Mouse (Mus musculus) telencephalon, adult 2 months (tissue): Measurements from ENCODE around the gene Zfp385a.
A peak's percentile ranks its signal among the peaks of the same experiment; 100 is the strongest.

Experiments
- DNase-seq: peaks from one replicate; pipeline ENCODE4 v3.0.0-alpha.2; 2011; ENCODE audit warnings: low read depth, low spot score

Zfp385a gene

GRCm38 (mm10) chr15:103363809-103364208 is 23.9 kb upstream of the Zfp385a start:
- no peak for DNase-seq

DNA sequence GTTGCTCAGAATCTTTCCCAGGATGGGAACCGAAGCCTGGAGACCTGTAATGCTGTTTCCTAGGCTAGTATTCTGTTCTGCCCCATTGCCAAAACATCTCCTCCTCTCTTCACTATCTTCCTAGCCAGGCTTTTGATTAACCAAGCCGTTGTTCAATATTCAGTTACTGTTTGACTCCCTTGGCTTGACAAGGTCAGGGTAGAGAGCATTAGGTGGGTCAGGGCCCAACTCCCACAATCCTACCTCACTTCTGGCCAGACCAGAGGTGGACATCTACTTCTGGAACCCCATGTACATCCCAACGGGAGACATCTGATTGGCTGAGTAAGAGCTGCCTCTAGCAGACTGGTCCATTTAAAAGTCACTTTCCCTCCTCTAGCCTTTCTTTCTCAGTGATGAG is 23.1 kb upstream of the Zfp385a start:
- DNase-seq, result no peak

DNA sequence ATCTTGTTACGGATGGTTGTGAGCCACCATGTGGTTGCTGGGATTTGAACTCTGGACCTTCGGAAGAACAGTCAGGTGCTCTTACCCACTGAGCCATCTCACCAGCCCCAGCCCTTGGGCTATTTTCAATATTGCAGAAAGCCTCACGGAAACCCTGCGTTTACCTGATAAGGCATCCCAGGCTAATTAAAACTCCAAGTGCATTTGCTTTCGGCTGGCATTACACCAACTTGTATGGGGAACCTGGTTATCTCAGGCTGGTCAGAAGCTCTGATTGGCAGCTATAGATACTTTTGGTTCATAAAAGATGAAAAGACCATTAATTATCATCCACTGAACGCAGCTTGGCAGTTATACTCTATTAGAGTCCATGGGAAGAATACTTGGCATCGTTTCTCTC is 22.4 kb upstream of the Zfp385a start:
- no peak for DNase-seq

- no peak for DNase-seq
Measured at GRCm38 (mm10) chr15:103361269-103361668, 21.4 kb upstream of the Zfp385a start.

DNA sequence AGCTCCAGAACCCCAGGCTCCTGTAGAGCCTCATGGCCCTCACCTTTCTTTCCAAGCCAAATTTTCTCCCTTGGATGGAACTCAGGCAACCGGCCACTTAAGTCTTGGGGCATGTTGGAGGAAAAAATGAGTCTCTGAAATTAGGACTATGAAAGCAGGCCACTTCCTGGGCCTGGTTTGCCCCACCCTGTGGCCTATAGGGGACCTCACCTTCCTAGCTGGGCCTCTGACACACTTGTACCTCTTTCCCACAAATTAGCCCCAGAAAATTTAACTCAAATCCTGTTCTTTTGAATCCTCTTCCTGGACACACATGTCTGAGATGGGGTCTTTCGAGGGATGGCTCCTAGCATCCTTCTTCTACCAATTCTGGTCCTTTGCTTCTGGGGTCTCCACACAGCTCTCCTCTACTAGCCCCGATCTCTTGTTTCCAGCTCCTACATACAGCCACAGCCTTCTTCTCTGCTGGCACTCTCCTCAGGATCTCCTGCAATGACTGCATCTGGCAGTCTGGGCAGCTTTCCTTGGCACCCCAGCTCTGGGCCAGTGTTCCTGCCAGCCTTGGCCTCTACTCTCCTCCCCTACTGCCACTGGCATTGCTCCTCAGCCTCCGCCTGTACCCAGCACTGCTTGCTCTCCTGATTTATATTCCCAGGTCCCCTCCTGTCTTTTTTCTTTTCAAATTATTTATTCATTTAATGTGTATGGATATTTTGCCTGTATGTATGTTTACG is 20.1 kb upstream of the Zfp385a start:
- DNase-seq, result no peak

DNA sequence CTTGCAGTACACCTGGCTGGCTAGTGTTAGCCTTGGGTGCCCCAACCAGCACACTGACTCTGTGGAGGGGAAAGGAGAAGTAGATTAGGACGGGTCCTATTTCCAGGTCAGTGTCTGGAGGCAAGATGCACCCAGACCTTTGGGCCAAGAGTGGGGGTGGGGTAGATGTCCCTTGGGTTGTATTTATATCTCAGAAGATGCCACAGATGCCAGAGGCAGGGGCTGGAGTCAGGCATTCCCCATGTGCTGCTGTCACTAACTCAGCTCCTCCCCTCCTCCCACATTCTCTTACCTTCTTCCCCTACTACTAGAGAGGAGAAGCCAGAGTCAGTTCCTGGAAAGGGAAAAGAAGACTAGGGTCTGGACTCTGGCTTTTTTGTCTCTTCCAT is 19.2 kb upstream of the Zfp385a start:
- no peak for DNase-seq

GRCm38 (mm10) chr15:103358278-103359121 is 18.6 kb upstream of the Zfp385a start:
- no peak for DNase-seq

- no peak for DNase-seq
Measured at GRCm38 (mm10) chr15:103357817-103358216, 17.9 kb upstream of the Zfp385a start.

DNA sequence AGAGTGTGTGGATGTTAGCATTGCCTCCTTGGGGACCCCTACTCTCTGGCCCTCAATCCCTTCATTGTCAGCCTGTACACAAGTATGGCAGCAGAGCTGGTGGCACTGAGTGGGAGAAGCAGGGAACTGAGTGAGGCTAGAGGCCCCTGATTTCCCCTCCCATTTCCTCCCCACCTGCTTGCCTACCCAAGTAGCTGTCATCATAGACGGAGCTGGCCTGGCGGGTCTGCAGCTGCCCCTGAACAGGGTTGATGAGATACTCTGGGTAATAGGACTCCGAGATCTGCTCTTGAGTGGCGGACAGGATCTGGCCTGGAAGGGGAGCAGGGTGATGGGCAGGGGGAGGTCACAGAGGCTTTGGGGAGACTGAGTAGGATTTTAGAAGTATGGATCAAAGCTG is 16.2 kb upstream of the Zfp385a start:
- no peak for DNase-seq

DNA sequence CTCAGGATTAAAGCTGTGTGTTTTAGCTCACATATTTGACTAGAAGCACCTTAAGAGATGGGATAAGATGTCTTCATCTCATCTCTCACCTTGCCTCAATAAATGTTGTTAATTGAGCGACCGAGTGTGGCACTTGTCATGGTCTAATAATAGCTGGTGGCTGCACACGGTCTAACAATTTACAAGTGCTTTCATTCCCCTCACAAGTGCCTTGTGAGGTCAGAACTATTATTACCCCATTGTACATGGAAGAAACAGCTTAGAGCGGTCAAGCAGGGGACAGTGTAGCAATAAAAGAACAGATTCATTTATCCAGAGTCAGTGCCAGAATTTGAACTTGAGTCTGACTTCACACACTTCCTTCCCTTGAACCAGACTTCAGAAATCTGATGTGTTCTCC is 15.5 kb upstream of the Zfp385a start:
- no peak for DNase-seq

- DNase-seq, result no peak
Measured at GRCm38 (mm10) chr15:103354690-103355089, 14.8 kb upstream of the Zfp385a start.

DNA sequence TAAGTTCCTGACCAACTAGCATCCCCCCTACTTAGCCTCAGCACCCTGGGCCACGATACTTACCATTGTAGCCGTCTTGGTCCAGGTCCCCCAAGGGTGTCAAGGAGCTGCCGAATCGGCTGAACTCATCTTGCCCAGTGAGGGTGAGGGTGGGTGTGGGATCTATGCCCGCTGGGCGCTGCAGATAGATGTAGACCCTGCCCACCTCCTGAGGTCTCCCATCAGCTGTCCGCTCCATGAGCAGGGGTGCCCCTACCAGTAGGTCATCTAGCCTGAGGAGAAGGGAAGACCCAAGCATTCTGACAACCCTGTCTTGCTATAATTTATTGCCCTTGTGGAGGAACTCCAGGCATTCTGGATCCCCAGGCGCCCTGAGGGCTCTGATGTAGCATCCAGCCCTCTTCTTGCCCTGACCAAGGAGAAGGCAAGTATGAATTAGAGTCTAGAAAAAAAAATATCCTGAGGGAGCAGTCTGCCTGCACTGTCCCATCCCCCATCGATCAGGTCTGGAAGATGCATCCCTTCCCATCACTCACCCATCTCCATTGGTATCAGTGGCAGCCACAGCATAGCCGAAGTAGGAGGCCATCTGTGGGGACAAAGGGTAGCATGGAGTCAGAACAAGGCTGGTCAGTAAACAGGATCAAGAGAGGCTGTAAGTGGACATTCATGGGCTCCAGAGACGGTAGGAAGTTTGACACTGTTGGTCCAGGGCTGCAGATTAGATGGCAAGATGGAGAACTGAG is 13.8 kb upstream of the Zfp385a start:
- no peak for DNase-seq

GRCm38 (mm10) chr15:103352856-103353255 is 13.0 kb upstream of the Zfp385a start:
- DNase-seq, result no peak

GRCm38 (mm10) chr15:103347275-103347684 is 7.4 kb upstream of the Zfp385a start:
- peak; percentile 51 for DNase-seq

- no peak for DNase-seq
Measured at GRCm38 (mm10) chr15:103345789-103346188, 5.9 kb upstream of the Zfp385a start.

DNA sequence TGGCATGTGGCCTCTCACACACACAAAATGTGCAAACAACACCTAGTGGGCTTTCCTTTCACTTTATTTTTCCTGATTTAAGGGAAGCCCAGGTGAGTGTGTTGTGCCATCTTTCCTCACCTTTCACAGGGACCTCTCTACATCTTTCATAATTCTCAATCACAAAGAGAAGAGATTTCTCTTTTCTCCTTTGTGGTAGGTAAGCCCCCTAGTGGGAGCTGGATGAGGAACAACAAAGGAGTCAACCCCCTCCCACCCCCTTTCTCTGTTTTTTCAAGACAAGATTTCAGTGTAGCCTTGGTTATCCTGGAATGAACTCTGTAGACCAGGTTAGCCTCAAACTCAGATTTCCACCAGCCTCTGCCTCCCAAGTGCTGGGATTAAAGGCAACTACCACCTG is 3.7 kb upstream of the Zfp385a start:
- no peak for DNase-seq

DNA sequence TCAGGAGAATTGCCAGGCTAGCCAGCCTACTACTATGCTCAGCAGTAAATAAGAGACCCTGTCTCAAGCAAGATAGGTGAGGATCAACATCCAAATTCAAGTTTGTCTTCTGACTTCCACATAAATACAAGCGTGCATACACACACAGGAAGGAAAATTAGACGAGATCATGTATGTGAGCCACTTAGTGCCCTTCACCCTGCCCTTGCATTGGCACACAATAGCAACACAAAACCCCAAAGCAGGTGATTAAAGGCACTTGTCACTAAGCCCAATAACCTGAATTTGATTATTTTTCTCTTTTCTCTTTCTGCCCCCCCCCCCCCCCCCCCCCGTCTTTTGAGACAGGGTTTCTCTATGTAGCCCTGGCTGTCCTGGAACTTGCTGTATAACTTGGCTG is 3.1 kb upstream of the Zfp385a start:
- no peak for DNase-seq

- peak; percentile 83 for DNase-seq
Measured at GRCm38 (mm10) chr15:103342415-103342814, 2.5 kb upstream of the Zfp385a start.

DNA sequence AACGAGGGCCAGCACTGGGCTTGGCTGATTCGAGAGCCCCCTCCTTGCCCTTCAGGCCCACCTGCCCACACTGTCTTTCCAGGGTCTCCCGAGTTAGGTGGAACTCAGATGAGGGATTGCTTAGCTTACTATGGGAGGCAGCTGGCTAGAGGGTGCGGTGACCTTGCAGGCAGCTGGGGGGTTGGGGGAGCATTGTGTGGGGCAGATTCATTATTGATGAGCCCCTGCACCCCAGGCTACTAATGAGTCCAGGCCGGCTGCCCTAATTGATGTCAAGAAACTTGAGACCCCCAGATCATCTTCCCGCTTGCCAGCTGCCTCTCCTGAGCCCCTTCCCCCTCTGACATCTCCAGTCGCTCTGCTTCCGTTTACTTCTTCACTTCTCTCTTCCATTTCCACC is 1.7 kb upstream of the Zfp385a start:
- no peak for DNase-seq

DNA sequence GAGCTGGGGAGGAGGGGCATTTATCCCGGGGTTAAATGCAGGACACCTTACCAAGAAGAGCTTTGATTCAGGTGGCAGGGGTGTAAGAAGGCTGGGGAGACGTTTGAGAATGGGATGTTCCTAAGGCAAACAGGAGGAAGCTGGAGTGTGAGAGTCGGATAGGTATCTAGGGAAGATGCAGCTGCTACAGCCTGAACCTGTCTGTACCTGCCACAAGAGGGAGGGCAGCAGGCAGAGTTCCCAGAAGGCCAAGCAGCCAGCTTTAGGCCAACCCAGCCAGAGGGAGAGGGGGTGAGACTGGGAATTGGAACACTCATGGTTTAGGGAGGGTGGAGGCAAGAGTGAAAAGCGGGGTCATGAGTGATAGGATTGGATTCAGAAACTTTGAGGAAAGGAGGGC is 893 bp upstream of the Zfp385a start:
- peak; percentile 41 for DNase-seq

DNA sequence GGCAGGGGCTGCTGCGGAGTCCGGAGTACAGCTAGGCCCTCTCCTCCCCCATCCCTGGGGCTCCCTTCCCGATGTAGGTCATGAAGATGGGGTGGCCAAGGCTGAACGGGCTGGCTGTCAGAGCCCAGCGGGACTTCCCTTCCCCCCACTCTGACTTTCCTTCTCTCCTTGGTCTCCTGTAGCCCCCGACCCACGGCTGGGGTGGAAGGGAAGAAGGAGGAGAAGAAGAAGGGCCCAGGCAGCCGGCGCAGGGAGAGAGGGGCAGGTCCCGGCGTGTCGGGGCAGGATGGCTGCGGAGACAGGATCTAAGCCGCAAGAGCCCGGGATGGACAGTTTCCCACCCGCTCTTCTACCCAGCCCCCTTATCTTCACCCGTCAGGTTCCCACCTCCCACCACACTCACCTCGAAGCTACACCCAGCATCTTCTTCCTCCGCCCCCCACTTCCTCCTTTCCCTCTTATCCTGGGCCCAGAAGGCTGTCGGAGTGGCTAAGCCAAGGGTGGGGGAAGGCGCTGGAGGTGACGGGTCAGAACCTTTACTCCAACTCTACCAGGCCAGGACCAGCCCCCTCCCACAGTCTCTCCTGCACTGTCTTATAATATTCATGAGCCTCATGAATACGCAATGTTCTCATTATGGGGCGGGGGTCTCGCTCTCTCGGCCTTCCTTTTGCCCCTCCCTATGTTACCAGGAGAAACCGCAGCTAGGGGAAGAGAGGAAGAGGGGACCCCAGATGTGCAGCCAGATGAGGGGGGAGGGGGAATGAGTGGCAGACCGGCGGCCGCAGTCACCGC is 530 bp downstream of the Zfp385a start:
- DNase-seq, result no peak

- DNase-seq, result no peak
Measured at GRCm38 (mm10) chr15:103338829-103339165, 1.1 kb downstream of the Zfp385a start.
